Mouse (Mus musculus): Measurements from ENCODE around the gene Ptpro. TPM values are rescaled to one million over a fixed set of nuclear protein-coding genes. Genes with fewer than 3 reads are reported as not detected.

Gene Ptpro
- total and polyA plus RNA-seq, 3 experiments, result 0.05 TPM; not detected in 2

- no peak for TF ChIP-seq POLR2AphosphoS5 (IDR thresholded peaks at IDR 0.05; ENCODE audit: insufficient replicate concordance, low read depth, low read length)
- no peak for TF ChIP-seq TAL1 (conservative IDR thresholded peaks at IDR 0.05; ENCODE audit: low read depth, low read length)
- no peak for TF ChIP-seq GATA2 (IDR thresholded peaks at IDR 0.05; ENCODE audit: borderline replicate concordance, low read depth, low read length)
- TF ChIP-seq CTCF (IDR thresholded peaks at IDR 0.05; ENCODE audit: low read depth, low read length), result no peak
- TF ChIP-seq GATA1 (IDR thresholded peaks at IDR 0.05; ENCODE audit: borderline replicate concordance, low read length), result no peak
- no peaks in the 10 kb centered on the region for H3K4me1 ChIP-seq (ENCODE audit: insufficient read depth, low read depth, low read length)
- H3K36me3 ChIP-seq (replicated peaks), result no peaks in the 10 kb centered on the region
- no peak for ATAC-seq (ENCODE audit: extremely low read depth, insufficient number of reproducible peaks, low FRiP score, poor library complexity, severe bottlenecking)
- no peak for DNase-seq (ENCODE audit: low spot score)
- no peak overlapping the region for H3K4me3 ChIP-seq (ENCODE audit: low read depth, low read length)
- H3K9me3 ChIP-seq (replicated peaks), result peaks cover 39% of the 10 kb centered on the region
- no peaks in the 10 kb centered on the region for H3K27me3 ChIP-seq (ENCODE audit: insufficient read depth, low read length)
Observed at GRCm38 (mm10) chr6:137371455-137371854, 119.3 kb downstream of the Ptpro start.

GRCm38 (mm10) chr6:137373920-137374319 lies 121.8 kb downstream of the Ptpro start:
- no peaks in the 10 kb centered on the region for H3K4me1 ChIP-seq (ENCODE audit: insufficient read depth, low read depth, low read length)
- ATAC-seq (ENCODE audit: extremely low read depth, insufficient number of reproducible peaks, low FRiP score, poor library complexity, severe bottlenecking) (no peak), DNase-seq (ENCODE audit: low spot score) (no peak)
- TF ChIP-seq POLR2AphosphoS5 (IDR thresholded peaks at IDR 0.05; ENCODE audit: insufficient replicate concordance, low read depth, low read length) (no peak), GATA2 (IDR thresholded peaks at IDR 0.05; ENCODE audit: borderline replicate concordance, low read depth, low read length) (no peak), CTCF (IDR thresholded peaks at IDR 0.05; ENCODE audit: low read depth, low read length) (no peak), GATA1 (IDR thresholded peaks at IDR 0.05; ENCODE audit: borderline replicate concordance, low read length) (no peak), TAL1 (conservative IDR thresholded peaks at IDR 0.05; ENCODE audit: low read depth, low read length) (no peak)
- no peaks in the 10 kb centered on the region for H3K36me3 ChIP-seq (replicated peaks)
- no peaks in the 10 kb centered on the region for H3K27me3 ChIP-seq (ENCODE audit: insufficient read depth, low read length)
- H3K4me3 ChIP-seq (ENCODE audit: low read depth, low read length), result no peak overlapping the region
- peaks cover 29% of the 10 kb centered on the region for H3K9me3 ChIP-seq (replicated peaks)

GRCm38 (mm10) chr6:137382546-137382945 lies 130.4 kb downstream of the Ptpro start:
- Histone ChIP-seq H3K9me3 (replicated peaks) (peaks cover 31% of the 10 kb centered on the region), H3K27me3 (ENCODE audit: insufficient read depth, low read length) (no peaks in the 10 kb centered on the region), H3K4me3 (ENCODE audit: low read depth, low read length) (no peak overlapping the region), H3K36me3 (replicated peaks) (no peaks in the 10 kb centered on the region), H3K4me1 (ENCODE audit: insufficient read depth, low read depth, low read length) (no peaks in the 10 kb centered on the region)
- TF ChIP-seq CTCF (IDR thresholded peaks at IDR 0.05; ENCODE audit: low read depth, low read length), result no peak
- no peak for TF ChIP-seq POLR2AphosphoS5 (IDR thresholded peaks at IDR 0.05; ENCODE audit: insufficient replicate concordance, low read depth, low read length)
- TF ChIP-seq GATA1 (IDR thresholded peaks at IDR 0.05; ENCODE audit: borderline replicate concordance, low read length), result no peak
- TF ChIP-seq TAL1 (conservative IDR thresholded peaks at IDR 0.05; ENCODE audit: low read depth, low read length), result no peak
- no peak for TF ChIP-seq GATA2 (IDR thresholded peaks at IDR 0.05; ENCODE audit: borderline replicate concordance, low read depth, low read length)
- ATAC-seq (ENCODE audit: extremely low read depth, insufficient number of reproducible peaks, low FRiP score, poor library complexity, severe bottlenecking) (no peak), DNase-seq (ENCODE audit: low spot score) (no peak)

- peaks cover 23% of the 10 kb centered on the region for H3K9me3 ChIP-seq (replicated peaks)
- DNase-seq (ENCODE audit: low spot score), result no peak
- H3K4me1 ChIP-seq (ENCODE audit: insufficient read depth, low read depth, low read length), result no peaks in the 10 kb centered on the region
- H3K27me3 ChIP-seq (ENCODE audit: insufficient read depth, low read length), result no peaks in the 10 kb centered on the region
- H3K36me3 ChIP-seq (replicated peaks), result no peaks in the 10 kb centered on the region
- no peak overlapping the region for H3K4me3 ChIP-seq (ENCODE audit: low read depth, low read length)
- ATAC-seq (ENCODE audit: extremely low read depth, insufficient number of reproducible peaks, low FRiP score, poor library complexity, severe bottlenecking), result no peak
- TF ChIP-seq GATA1 (IDR thresholded peaks at IDR 0.05; ENCODE audit: borderline replicate concordance, low read length), result no peak
- no peak for TF ChIP-seq GATA2 (IDR thresholded peaks at IDR 0.05; ENCODE audit: borderline replicate concordance, low read depth, low read length)
Observed at GRCm38 (mm10) chr6:137386344-137386743, 134.2 kb downstream of the Ptpro start.

GRCm38 (mm10) chr6:137386935-137387334 lies 134.8 kb downstream of the Ptpro start:
- ATAC-seq (ENCODE audit: extremely low read depth, insufficient number of reproducible peaks, low FRiP score, poor library complexity, severe bottlenecking) (no peak), DNase-seq (ENCODE audit: low spot score) (no peak)
- Histone ChIP-seq H3K36me3 (replicated peaks) (no peaks in the 10 kb centered on the region), H3K9me3 (replicated peaks) (peaks cover 27% of the 10 kb centered on the region), H3K27me3 (ENCODE audit: insufficient read depth, low read length) (no peaks in the 10 kb centered on the region), H3K4me1 (ENCODE audit: insufficient read depth, low read depth, low read length) (no peaks in the 10 kb centered on the region), H3K4me3 (ENCODE audit: low read depth, low read length) (no peak overlapping the region)
- TF ChIP-seq POLR2AphosphoS5 (IDR thresholded peaks at IDR 0.05; ENCODE audit: insufficient replicate concordance, low read depth, low read length), result no peak

- no peak for TF ChIP-seq GATA2 (IDR thresholded peaks at IDR 0.05; ENCODE audit: borderline replicate concordance, low read depth, low read length)
- TF ChIP-seq POLR2AphosphoS5 (IDR thresholded peaks at IDR 0.05; ENCODE audit: insufficient replicate concordance, low read depth, low read length), result no peak
- TF ChIP-seq GATA1 (IDR thresholded peaks at IDR 0.05; ENCODE audit: borderline replicate concordance, low read length), result no peak
- no peak for TF ChIP-seq TAL1 (conservative IDR thresholded peaks at IDR 0.05; ENCODE audit: low read depth, low read length)
- no peak for TF ChIP-seq CTCF (IDR thresholded peaks at IDR 0.05; ENCODE audit: low read depth, low read length)
- H3K27me3 ChIP-seq (ENCODE audit: insufficient read depth, low read length), result no peaks in the 10 kb centered on the region
- no peak overlapping the region for H3K4me3 ChIP-seq (ENCODE audit: low read depth, low read length)
- H3K4me1 ChIP-seq (ENCODE audit: insufficient read depth, low read depth, low read length), result no peaks in the 10 kb centered on the region
- DNase-seq (ENCODE audit: low spot score), result no peak
- H3K36me3 ChIP-seq (replicated peaks), result no peaks in the 10 kb centered on the region
- no peak for ATAC-seq (ENCODE audit: extremely low read depth, insufficient number of reproducible peaks, low FRiP score, poor library complexity, severe bottlenecking)
- H3K9me3 ChIP-seq (replicated peaks), result peaks cover 43% of the 10 kb centered on the region
Observed at GRCm38 (mm10) chr6:137395075-137395474, 143.0 kb downstream of the Ptpro start.
